Mouse (Mus musculus) thymus, postnatal 10 days (tissue): ENCODE measurements at regions not wholly inside any gene's neighbourhood (a gene's known extent, or its start where the extent isn't known, plus 50 kb on each side); places are given as distances from the start of the nearest gene placed in this dataset.
A peak's percentile ranks its signal among the peaks of the same experiment; 100 is the strongest.

Experiments used
- DNase-seq, 2 experiments: peaks; one replicate each; pipeline ENCODE4 v3.0.0; 2021; ENCODE audit warnings: low spot score in 2 of 2

DNA sequence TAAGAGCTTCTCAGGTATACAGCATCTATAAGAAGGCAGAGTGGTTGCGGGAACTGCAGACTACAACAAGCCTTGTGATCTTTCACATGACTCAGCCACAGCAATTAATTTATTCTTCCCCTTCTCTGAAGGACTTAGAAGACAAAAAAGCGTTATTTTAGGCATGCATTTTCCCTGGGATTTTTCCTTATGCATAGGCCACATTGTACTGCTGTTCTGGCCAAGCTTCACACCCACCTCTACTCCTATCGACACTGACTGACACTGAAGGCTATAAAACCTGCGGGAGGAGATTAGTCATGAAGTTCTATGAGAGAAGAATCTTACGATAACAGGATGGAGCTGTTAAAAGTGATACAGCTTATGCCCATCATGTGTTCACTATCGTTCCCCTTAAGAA, 441.9 kb downstream of the Tox3 start:
- DNase-seq: no peak

DNA sequence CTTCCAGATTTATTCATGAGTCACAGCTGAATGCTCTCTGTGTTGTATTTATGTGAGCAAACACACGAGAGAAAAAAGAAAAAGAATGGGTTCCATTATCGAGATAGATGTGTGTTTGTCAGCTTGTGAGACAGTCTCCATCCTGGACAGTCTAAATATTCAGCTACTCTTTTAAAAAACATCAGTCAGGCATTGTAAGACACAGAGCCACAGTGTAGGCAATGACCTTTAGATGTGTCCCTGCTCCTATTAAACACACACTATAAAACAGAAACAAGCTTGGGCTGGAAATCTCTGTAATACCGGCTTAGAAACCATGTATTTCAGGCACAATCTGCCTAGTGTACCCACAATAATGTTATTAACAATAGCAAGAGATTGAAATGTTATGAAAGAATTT, 442.6 kb downstream of the Tox3 start:
- DNase-seq: no peak

DNA sequence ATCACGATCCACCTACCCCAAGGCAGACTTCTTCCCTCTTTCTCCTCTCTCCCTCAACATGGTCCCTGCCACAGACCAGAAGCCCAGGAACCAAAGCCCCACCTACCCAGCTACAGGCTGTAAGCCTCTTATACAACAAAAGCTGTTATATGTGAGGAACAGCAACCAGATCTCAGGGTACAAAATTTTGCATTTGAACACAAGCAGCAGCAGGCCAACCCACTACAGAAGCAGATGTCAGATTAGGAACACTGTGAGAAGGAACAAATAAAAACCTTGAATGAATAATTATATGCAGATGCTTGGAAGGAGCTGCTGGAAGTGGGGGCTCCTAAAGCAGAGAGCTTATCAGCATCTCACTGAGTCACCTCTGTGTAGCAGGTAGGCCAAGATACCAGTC, 444.8 kb downstream of the Tox3 start:
- no peak for DNase-seq

DNA sequence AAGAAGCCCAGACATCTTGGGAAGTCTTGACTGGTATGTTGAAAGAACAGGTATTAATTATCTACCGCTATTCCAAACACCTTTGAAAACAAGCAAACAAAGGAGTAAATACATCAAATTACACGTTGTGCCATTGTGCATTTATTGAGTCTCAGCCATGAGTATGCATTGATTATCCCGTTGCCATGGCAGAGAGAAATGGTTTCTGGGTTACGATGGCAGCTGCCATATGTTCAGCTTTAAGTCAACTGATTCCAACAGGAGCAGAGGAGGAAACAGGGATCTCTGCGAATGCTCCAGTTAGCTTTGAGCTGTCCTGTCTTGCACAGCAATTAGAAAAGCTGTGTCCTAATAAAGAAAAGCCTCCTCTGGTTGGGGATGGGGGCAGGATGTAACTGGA, 475.4 kb downstream of the Tox3 start:
- DNase-seq: no peak

DNA sequence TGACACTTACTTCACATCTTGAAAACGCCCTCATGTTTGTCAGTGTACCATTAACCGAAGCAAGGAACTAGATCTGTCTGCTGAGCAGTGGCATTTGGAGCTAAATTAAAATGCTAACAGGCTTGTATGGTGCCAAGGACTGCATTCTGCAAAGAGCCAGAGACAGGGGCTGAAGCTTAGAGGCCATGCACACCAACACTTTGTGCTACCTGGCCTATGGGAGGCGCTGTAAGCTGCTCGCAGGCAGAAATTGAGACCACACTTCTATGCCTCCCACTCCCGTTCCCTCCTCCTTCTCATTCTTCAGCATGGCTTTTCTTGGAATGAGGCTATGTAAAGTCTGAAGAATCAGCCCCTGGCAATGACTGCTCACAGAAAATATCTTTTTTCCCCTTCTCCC, 476.2 kb downstream of the Tox3 start:
- DNase-seq: no peak

DNA sequence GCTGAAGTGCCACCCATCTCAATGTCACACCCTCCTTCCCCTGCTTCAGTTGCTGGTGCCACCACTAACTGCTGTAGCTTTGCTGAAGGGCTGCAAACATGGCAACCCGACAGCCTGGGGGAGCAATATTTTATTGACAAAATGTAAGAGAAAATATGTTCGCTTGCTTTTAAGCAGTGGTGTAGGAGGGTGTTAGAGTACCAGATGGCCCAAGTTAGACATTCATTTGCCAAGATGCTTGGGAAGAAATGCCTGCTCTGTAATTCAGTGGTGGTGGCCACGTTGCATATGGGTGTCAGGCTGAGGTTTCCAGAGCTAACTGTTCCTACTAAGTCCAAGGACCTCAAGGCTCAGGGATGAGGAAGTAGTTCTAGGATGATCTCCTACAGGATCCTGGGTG, 488.3 kb downstream of the Tox3 start:
- DNase-seq: no peak

DNA sequence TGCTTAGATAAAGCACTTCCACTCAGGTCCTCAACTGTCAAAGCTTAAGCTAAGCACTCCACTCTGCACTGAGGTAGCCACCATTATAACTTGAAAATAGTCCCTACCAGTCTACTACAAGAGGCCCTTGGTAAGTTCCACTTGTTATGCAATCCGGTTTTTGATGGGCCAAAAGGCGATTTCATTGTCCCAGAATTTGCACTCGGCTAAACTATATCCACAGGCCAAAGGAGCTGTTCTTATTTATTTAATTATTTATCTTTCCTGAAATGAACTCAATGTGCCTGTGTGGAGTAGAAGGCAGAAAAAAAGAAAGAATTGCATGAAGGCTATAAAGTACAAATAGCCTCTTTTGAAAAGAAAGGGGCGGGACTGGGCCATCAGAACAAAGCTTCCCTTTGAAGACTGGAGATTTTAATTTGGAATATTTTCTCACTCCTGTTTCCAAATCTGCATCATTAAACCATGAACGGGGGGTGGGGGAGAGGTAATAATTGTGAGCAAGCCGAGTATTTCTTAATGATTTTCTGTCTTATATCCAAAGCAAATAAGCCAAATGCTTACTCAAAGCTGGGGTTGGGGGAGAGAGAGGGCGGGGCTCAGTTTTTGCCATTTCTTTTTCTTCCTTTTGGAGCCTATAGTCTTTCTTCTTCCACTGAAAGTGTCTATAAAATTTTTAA, 489.3 kb downstream of the Tox3 start:
- DNase-seq: no peak

DNA sequence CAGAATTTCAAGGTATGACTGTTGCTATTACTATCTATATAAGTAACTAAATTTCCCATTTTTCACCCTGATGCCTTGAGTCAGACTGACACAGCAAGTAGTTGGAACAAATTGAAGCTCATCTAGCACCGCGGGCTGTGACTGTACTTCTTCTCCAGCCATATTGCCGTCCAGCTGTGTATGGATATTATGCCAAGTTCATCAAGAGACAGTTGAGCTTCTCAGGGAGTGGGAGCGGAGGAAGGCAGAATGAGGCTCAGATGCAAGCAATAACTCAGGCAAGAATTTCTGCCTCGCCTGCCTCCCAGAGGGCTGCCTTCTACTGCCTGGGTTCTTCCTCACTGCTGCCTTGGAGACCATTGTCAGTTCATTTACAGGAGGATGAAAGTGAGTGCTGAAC, 492.6 kb downstream of the Tox3 start:
- DNase-seq: no peak

DNA sequence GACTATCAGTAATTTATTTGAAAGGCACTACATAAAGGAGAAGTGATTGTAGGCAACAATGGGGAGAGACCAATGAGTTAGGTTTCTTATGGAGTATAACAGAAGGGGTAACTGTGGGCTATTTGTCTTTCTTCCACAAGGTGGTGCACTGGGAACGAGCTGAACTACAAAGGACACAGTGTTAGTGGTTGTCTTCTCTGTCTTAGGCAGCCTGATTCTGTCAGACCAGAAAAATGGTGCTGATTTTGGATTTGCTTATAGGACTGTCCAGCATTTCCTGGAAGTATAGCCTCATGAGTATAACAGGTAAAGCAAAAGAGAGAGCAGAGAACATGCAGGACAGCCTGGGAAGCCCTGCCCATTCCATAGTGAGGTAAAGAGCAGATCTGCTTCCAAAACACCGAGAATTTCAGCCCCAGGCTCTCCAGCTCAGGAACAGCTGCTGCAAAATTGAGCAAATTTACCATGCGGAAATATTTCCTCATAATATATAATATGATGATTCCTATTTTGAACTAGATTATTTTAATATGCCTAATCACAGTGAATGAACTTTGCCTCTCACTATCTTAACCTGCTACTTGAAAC, 497.8 kb downstream of the Tox3 start:
- no peak for DNase-seq

DNA sequence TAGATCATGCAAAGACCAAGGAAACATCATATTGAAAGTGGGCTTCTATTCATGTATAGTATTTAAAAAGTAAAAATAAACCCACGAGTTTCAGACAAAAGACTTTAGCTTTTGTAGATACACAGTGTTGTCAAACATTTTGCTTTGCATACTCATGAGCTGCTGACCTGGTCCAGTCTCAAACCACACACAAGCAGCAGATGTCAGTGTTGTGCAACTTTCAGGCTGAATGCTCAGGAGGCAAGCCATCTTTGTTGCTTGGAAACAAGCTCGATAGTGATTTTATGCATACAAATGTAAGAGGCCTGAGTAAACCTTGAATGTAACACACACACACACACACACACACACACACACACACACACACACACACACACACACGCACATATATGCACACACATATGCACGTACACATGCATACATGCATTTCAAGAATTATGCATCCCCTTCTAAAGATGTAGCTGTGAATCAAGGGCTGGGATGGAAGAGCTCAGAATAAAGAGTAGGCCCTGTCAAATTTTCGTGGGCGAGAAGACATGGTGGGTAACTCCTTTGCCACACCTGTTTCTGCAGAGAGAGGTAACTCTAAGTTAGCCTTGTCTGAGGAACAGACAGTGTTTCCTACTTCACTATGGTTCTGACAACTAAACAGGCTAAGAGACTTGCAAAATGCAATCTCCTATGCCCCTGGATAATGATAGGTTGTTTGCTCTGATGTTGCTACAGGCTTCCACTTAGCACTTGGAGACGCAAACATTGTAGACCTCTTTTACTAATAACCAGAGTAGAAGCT, 498.5 kb downstream of the Tox3 start:
- DNase-seq: no peak

DNA sequence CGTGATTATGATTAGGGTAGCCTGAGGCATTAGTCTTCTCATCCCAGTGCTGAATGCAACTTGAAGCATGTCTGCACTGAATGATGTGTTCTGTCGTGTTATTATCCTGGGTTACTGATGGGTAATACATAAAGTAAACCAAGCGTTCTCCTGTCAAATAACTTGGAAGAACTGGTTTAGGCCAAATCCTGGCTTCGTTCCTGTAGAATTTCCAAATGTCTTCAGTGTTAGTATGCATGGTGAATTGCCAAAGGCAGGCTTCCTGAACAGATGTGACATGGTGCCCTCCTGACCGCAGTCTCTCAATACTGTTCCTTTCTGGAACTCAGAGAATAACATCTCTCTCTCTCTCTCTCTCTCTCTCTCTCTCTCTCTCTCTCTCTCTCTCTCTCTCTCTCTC, 509.6 kb downstream of the Tox3 start:
- DNase-seq: no peak

DNA sequence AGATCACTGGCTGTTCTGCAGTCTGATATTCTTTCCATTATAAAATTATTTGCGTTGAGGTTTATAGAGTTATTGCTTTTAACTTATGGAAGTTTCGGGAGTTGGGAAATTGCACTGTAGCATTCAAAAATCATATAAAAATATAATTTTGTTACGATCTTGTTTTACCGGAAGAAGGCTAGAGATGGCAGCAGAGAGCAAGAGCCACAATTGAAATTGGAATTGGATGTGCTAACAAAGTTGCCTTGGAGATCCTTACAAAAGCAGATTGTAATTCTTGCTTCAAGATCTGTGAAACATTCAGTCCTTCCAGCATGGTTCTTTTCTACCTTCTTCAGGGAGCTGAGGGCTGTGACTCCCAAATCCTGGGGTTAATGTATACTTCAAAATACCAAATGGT, 514.4 kb downstream of the Tox3 start:
- DNase-seq: no peak

DNA sequence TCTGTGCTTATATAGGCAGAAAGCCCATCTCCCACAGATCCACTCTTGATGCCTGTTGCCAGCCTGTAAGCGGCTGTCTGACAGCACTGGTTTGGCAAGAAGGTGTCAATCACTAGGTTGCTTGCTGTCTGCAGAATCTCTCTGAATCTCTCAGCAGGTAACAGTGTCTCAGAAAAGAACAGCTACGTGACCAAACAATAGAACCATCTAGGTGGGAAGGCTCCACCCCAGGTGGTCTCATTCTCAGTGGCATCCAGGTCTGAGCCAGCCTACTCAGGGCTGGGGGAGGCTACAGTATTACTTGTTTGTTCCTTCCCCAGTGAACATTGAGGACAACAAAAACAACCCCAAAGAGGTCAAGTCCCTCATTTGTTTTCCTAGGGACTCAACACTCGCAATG, 523.6 kb downstream of the Tox3 start:
- no peak for DNase-seq

DNA sequence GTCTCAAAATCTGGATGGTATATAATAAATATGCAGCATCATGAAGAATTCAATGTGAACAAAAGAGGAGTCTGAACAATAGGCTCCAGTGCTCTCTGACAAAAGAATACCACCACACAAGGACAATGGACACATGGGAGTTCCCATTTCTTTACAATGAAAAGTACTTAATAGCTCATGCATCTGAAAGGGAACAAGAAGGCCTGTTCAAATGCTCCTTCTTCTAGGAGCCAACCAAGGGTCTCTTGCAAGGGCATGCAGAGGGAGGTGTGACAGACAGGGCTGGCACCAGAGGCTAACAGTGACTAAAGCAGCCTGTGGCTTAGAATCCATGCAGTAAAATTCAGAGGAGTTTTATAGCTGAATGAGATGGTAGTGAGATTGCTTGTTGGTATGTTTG, 524.5 kb downstream of the Tox3 start:
- no peak for DNase-seq

DNA sequence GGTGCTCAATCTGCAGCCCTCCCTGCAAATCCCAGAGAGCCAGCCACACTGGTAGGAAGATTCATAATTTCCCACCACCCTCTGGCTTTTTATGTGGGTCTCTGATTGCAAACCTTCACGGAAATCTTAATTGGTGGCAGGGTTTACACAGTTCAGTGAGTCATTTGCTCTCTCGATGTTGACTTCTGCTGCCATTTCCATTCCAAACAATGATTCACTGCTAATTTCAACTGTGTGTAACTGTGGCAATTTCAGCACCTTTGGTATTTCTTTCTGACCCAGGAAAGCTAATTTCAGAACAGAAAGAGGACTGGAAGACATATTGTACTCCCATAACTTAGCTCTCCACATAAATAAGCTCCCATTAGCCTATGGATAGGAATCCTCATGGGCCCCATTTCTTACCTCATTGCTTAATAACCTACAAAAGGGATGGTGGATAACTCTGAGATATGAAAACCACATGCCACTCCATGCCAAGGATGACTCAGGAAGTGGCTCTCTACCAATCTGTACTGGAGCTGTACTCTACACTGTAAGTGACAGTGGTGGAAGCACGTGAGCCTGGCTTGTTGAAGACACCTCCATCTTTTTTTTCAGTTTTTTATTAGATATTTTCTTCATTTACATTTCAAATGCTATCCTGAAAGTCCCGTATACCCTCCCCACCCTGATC, 536.0 kb downstream of the Tox3 start:
- no peak for DNase-seq

DNA sequence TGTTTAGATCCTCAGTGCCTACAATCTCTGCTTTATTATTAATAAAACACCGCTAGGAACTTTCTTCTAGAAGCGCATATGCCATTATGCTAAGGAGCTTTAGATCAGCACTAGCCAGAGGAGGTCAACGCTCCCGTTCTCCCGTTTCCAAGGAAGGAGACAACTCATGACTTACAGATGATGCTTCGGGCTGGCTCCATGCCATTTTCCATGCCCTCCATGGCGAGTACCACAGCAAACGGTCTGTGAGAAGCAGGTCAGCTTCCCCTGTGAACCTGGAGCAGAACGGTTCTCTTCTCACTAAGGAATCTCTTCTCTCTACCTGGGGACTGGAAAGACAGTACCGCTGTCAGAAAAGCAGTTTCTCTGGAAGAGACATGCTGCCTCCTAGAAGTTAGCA, 559.8 kb downstream of the Tox3 start:
- DNase-seq: no peak

DNA sequence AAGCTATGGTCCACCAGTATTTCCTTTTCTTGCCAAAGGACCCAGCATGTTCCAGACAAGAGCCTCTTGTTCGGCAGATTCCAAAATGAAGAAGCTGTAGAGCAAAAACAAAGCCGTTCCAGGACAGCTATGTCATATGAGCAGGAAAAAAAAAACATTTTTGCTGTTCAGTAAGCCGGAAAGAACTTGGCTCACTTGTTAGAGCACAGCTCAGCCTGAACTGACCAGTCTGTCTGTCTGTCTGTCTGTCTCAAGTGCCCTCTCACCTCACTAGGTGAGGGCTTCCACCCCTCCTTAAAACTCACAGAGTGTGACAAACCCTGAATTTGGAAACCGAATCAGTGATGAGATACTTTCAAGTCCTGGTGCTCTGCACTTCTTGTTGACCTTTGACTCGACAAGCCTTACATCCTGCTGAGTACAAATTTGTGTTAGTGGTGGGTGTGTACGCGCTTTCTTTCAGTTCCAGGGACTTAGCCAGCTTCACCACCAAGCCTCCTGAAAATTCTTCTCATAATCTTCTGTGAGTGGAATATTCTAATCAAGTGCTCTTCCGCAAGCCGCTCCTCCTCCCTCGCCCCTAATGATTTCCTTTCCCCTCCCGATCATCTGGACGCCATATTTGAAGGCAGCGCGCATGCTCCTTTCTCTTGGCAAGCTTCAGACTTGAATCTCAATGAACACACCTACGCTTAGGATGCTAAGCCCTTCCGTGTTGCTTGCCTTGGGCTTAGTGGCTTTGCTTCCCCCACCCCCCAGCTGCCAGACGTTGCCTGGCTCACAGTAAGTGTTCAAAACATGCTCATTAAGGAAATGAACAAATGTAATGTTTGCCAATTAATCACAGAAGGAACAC, 560.9 kb downstream of the Tox3 start:
- DNase-seq: no peak

DNA sequence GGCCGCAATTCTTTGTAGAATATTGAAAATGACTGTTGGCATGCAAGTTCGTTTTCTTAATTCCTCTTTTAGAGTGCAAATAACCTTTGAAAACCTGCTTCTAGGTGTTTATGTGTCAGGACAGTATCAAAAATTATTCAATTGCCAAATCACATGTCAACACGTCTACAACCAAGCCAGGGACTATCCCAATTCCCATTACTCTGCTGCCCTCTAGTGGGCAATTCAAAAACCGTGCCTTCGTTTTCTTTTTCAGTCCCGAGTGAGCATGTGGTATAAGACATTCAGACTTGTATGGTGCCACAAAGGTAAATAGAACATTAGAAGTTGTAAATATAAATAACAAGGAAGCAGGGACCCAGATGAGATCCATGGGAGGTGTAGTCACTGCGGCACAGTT, 563.1 kb downstream of the Tox3 start:
- DNase-seq: peak in 1 of 2 experiments; percentile 44

DNA sequence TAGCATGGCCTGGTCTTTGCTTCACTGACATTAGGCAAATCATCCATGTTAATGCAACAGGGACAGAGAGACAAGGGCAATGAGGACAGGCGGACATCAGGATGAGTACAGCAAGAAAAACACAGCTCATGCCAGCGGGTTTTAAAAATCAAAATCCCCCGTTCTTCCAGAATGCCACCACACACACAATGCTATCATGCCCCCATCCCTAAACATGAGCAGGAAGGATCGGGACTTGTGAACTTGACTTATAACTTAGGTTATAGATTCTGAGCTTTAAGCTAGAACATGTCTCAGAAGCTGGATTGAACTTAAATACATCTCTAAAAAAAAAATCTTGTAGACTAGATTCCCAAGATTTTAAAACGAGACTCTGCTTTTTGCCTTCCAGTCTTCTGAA, 564.8 kb downstream of the Tox3 start:
- no peak for DNase-seq

DNA sequence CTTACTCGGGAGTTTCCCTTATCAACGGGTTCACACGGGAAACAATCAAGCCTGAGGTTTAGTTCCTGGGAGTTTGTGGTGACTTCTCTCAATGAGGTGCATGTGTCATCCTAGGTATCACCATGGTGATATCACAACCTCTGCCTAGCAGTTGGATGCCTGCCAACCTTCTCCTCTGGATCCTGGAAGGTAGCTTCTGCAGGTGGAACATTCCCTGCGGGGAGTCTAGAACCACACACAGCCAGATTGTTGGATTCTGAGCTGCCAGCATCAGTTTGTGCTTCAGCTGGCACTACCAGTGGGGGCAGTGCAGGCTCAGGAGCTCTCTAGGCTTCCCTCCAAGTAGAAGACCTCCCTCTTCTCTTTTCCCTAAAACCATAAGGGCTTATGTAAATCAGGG, 581.8 kb downstream of the Tox3 start:
- DNase-seq: no peak

DNA sequence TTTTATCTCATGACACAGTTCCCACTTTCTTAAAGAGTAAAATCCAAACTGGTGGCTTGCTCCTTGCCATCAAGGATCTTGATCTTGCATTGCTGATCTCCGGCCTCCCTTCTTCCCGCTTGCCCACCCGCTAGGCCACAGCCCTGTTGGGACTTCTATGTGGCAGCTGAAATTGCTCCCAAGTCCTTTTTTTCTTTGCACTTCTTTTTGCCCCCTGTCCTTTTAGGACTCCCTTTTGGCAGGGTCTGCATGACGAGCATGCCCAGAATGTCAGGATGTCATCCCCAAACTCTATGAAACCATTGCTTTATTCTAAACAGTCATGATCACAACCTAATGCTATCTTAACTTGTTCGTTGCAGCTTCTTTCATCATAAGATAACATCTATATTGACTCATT, 588.6 kb downstream of the Tox3 start:
- DNase-seq: no peak

DNA sequence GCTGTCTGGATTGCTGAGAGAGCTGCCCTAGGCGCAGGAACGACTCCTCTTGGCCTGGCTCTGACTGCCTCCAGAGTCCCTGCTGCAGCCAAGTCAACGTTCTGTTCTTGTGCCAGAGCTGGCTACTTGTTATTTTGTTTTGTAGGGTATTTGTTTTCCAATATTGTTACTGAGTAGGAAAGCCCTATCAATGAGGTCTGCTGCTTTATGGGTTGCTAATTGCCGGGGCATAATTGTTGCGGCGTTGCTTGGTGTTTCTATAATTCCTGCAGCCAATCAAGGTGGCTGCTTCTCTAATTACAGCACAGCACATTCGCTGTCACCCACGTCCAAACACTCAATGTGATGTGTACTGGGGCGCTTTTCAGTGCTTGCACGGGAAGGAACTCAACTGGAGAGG, 589.4 kb downstream of the Tox3 start:
- DNase-seq: no peak
